Comparison of ENCODE assay signal across 9 mouse cellular contexts in the genomic region with DNA sequence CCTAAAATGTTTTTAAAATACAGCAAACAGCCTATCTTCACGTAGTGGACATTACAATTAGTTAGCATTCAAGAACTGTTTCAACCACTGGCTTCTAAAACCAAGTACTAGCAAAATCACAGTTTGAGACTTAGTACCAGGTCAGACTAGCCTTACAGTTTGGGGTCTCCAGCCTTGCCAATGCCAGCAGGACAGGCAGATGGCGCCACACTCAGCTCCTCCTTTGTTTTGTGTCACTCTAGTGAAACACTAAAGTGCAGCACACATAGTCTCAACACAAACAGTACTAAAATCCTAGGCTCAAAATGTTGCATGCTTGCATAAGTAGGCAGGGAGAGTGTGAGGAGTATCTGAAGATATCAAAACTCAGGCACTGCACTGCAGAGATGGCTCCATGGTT. TPM values are rescaled to one million over a fixed set of nuclear protein-coding genes. Genes with fewer than 3 reads are reported as not detected.
A peak's percentile ranks its signal among the peaks of the same experiment; 100 is the strongest.
DNase-seq lines count a peak whose midpoint lies in the region; ATAC-seq and TF ChIP-seq lines count a peak whose summit lies in the region.
"Had no signal": no experiment of that assay in that cellular context is flagged by ENCODE, and none has a peak within 500 bp of the region (broad histone marks: within the 10 kb centered on the region; RNA-seq: fewer than 3 reads in every experiment).

No protein-coding gene starts in this region.

- no peak for ATAC-seq in kidney, postnatal 0 days (replicated peaks; ENCODE audit: low FRiP score, low read depth)
- ATAC-seq: midbrain, embryonic 15.5 days had no signal

- H3K36me3 ChIP-seq in kidney, postnatal 0 days (ENCODE audit: insufficient read depth, low read length), result peaks cover 25% of the 10 kb centered on the region; the same call in 1 of the 2 replicates
- no peaks in the 10 kb centered on the region; the same call in 1 of the 2 replicates for H3K36me3 ChIP-seq in thymus, adult 2 months (ENCODE audit: control insufficient read depth, insufficient read depth, low read length)

- H3K4me2 ChIP-seq in kidney, postnatal 0 days (ENCODE audit: low read length), result no peak overlapping the region
- H3K4me2 ChIP-seq: midbrain, embryonic 15.5 days had no signal

- no peak for TF ChIP-seq POLR2A in thymus, adult 2 months (IDR thresholded peaks at IDR 0.05; ENCODE audit: control insufficient read depth, extremely low read depth, insufficient read depth, low read length, poor library complexity)

- H3K27me3 ChIP-seq in kidney, postnatal 0 days (ENCODE audit: insufficient read depth, low read length), result no peaks in the 10 kb centered on the region
- H3K27me3 ChIP-seq in thymus, adult 2 months (ENCODE audit: control insufficient read depth, insufficient read depth, low read length), result no peaks in the 10 kb centered on the region
- H3K27me3 ChIP-seq: midbrain, embryonic 15.5 days had no signal

- H3K9ac ChIP-seq in kidney, postnatal 0 days (ENCODE audit: low read depth, low read length), result no peak overlapping the region
- H3K9ac ChIP-seq: midbrain, embryonic 15.5 days had no signal

- 69% methylated on average over 2 of the region's 2 CpGs for WGBS in kidney, postnatal 0 days
- WGBS in thymus, adult 2 months, result 92% methylated on average over 2 of the region's 2 CpGs

- H3K27ac ChIP-seq in kidney, postnatal 0 days, result no peak overlapping the region
- H3K27ac ChIP-seq in thymus, adult 2 months (ENCODE audit: control insufficient read depth, insufficient read depth, low read length), result no peak overlapping the region
- H3K27ac ChIP-seq: midbrain, embryonic 15.5 days had no signal

- no peaks in the 10 kb centered on the region for H3K4me1 ChIP-seq in kidney, postnatal 0 days (replicated peaks; ENCODE audit: insufficient read depth, low read length)
- no peaks in the 10 kb centered on the region for H3K4me1 ChIP-seq in thymus, adult 2 months (replicated peaks; ENCODE audit: control insufficient read depth, insufficient read depth, low read length)
- H3K4me1 ChIP-seq: midbrain, embryonic 15.5 days had no signal

- no peaks in the 10 kb centered on the region for H3K9me3 ChIP-seq in kidney, postnatal 0 days (replicated peaks; ENCODE audit: low read length)
- H3K9me3 ChIP-seq: midbrain, embryonic 15.5 days had no signal

- TF ChIP-seq CTCF in kidney, postnatal 0 days (IDR thresholded peaks at IDR 0.05; ENCODE audit: low read depth), result peak; percentile 71
- TF ChIP-seq CTCF in thymus, adult 2 months (IDR thresholded peaks at IDR 0.05; ENCODE audit: borderline replicate concordance, control insufficient read depth, extremely low read depth, insufficient read depth, low read length, poor library complexity), result peak; percentile 25; the same call in 1 of the 2 replicates

- DNase-seq in kidney, postnatal 0 days (ENCODE audit: low spot score), result peak; percentile 57
- DNase-seq in kidney, adult 18-20 months, result no peak
- DNase-seq in thymus, adult 2 months, result peak; percentile 38
- no peak for DNase-seq in thymus, adult 18-20 months
- DNase-seq in embryo, embryonic 10.5 days (ENCODE audit: low spot score), result peak; percentile 30
- DNase-seq in thymus, postnatal 4 days, result peak; percentile 69
- no peak for DNase-seq in adrenal gland, adult 18-20 months (ENCODE audit: low spot score in 2 of 2)
- DNase-seq: right cerebral cortex, postnatal 25 days had no signal

- no peak overlapping the region for H3K4me3 ChIP-seq in kidney, postnatal 0 days (replicated peaks; ENCODE audit: low read depth, low read length)
- H3K4me3 ChIP-seq in thymus, adult 2 months (ENCODE audit: control insufficient read depth, insufficient read depth, low read length), result no peak overlapping the region
- H3K4me3 ChIP-seq: midbrain, embryonic 15.5 days had no signal

RNA-seq across cellular contexts. Expression of a gene that starts 53.8 kb away (rescaled TPM):
- polyA plus RNA-seq in kidney, postnatal 0 days (2015; fragmentation: Nextera tagmentation; extraction: Ambion mirVana), result 10.1 and 13.9 TPM in 2 replicates
- 9.9 and 13.5 TPM in 2 replicates for polyA plus RNA-seq in thymus, adult 2 months (2012; rRNA removed)
- total RNA-seq in adrenal gland, adult 18-20 months (2021), result 10 to 100 TPM; 35.6 to 46.0 TPM

RNA-seq across cellular contexts. Expression of a gene that starts 53.9 kb away (rescaled TPM):
- 87.2 and 91.9 TPM in 2 replicates for polyA plus RNA-seq in kidney, postnatal 0 days (2015; fragmentation: Nextera tagmentation; extraction: Ambion mirVana)
- 44.5 and 54.3 TPM in 2 replicates for polyA plus RNA-seq in thymus, adult 2 months (2012; rRNA removed)
- 10 to 100 TPM; 68.8 to 70.2 TPM for total RNA-seq in adrenal gland, adult 18-20 months (2021)

Comparison
In these comparisons a context has a peak if more than half of its experiments do, and no peak if none do; other contexts are left out.
1. DNase-seq: peak in kidney, postnatal 0 days (single experiment), thymus, adult 2 months (single experiment), embryo, embryonic 10.5 days (single experiment) and thymus, postnatal 4 days (single experiment); none in kidney, adult 18-20 months (single experiment), thymus, adult 18-20 months (0 of 2) and adrenal gland, adult 18-20 months (0 of 2).